Mouse (Mus musculus): ENCODE measurements around the gene Cmip.
A peak's percentile ranks its signal among the peaks of the same experiment; 100 is the strongest.

The Cmip gene

DNA sequence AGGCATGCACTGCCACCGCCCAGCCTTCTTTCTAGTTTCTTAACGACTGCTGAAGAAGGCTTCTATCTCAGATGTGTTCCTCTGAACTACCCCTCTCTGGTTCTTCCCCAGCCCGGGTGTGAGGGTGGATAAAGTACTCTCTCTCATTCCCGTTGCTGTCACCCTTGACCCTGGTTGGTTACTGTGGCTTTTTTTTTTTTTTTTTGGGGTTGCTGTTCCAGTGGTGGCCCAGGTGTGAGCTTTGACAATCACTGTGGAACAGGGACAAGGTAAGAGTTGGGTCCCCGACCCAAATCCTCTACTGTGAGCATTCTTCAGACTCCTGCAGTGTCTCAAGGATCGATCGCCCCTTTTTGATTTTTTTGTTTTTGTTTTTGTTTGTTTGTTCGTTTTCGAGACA, 214.8 kb downstream of the Cmip start:
- no peak for DNase-seq

DNA sequence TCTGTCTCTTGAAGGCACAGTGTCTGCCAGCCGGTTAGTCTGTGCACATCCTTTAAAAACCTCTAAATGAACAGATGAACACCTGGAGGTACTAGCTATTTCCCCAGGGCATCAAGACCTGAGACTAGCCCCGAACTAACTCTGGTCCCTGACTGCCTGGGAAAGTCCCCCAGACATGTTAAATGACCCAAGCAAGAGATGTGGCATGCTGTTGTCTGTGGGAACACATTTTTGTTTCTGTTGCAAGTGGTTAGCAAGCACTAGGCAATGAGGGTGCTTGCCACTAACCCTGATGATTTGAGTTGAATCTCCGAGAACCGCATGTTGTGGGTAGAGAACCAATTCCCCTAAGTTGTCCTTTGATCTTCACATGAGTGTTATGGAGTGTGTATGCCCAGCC, 215.5 kb downstream of the Cmip start:
- DNase-seq: no peak

DNA sequence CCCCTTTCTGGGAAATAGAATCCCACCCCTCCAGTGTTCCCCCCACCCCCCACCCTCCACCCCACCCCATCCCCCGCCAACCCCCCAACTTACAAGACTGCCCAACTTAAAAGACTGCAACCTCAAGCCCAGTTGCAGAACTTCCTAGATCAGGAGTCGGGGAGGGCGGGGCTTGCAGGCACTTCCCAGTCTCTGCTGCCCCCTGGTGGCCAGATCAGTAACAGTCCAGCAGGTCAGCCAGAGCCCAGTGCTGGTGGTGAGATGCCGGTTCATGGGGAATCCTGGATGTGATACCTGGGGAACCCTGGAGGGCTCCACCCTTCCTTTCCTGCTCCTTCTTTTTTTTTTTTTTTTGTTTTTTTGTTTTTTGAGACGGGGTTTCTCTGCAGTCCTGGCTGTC, 218.1 kb downstream of the Cmip start:
- peak; percentile 89 for DNase-seq

DNA sequence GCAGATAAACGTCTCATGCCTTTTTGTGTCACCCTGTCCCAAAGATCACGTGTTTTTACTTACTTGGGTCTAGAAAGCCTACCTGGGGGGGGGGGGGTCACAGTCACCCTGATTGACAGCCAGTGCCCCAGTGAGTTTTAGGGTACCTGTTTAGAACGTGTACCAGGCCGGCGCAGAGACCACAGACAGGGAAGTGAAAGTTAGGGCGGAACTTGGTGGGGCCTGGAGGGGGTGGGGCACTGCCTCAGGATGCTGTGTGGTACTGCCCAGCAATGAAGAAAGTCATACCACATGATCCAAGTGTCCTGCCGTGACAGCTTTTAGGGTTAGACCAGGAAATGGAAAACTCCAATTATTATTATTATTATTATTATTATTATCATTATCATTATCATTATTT, 219.0 kb downstream of the Cmip start:
- DNase-seq: no peak

DNA sequence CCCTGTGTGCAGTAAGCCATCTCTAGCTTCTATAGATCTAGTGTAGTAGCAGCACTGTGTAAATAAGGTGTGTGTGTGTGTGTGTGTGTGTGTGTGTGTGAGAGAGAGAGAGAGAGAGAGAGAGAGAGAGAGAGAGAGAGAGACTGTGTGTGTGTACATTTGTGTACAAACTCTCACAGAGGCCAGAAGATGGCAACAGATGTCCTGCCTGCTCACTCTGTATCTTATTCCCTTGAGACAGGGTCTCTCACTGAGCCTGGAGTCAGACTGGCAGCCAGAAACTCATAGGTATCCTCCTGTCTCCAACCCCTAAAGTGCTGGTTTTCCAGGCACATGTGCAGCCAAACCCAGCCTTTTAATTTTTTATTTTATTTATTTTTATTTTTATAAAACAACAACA, 221.2 kb downstream of the Cmip start:
- no peak for DNase-seq

DNA sequence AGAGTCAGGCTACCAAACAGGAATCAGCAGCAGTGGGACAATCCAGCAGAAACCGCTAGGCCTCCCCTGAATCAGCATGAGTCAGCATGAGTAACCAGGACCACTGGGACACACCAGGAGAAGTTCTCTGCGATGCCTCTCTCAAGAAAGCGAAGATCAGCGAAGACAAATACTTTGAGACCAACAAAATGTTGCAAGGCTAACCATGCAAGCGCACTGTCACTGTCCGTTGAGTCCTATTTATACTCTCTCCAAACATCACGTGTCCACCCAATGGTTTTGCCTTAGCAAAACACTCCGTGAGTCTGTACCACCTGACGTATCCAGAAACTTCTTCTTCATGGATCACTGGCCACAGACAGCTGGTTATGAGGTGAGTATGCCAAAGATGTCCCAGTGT, 223.1 kb downstream of the Cmip start:
- no peak for DNase-seq

DNA sequence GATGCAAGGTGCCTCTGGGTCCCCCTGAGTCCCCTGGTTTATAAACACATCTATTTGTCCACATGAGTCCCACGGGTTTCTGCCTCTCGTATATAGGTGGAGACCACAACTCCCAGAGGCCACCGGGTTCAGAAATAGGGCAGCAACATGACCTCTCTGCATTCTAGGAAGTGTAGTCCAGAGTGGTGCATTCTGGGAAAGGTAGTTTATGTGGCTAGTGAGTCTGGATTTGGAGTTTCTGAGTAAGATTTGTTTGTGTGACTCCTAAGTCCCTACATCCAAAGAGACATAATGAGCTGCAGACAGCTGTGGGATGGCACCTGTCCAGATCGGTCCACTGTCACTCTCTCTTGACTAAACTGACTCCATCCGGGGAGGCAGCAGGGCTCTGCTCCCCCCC, 223.7 kb downstream of the Cmip start:
- DNase-seq: no peak

DNA sequence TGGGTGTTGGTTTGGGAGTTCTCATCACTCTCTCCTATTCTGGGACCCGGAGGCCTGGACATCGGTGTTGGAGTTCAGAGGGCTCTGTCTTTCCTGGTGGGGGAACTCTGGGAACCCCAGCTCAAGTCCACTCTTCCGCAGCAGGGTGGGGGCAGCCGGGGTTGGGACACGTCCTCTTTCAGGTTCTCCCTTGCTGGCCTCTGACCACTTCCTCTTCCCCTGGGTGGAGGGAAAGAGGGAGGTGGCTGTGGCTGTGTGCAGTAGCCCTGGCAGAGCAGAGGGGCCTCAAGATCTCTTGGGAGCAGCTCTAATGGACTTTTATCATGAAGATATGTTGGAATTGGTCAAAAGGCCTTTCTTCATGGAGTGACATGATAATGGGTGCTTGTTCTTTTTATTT, 225.0 kb downstream of the Cmip start:
- DNase-seq: no peak

DNA sequence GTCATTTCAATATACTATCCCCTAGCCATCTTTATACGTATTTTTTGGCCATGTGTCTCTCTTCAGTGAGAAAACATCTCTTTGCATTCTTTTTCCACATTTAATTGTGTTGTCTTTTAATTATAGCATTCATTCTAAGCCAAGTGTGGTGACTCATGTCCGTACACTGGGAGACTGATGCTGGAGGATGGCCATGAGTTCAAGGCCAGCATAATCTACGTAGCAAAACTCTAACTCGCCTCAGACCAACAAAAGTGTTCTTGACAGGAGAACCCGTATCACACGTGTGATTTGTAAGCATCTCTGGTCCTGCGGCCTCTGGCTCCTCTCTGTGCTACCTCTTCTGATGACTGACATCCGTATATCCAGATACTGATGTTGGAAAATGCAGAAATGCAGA, 227.9 kb downstream of the Cmip start:
- DNase-seq: no peak

DNA sequence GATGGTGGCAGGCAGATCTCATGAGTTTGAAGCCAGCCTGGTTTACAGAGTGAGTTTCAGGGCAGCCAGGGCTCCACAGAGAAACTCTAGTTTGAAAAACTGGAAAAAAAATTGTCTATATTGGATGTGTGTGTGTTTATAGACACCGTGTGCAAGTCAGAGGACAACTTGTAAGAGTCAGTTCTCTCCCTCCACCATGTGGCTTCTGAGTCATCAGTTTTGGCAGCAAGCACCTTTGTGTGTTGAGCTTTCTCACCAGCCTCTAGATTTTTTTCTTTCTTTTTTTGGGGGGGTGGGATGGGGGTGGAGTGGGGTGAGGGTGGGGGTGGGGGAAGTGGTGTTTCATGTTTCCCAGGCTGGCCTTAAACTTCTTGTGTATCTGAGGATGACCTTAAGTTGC, 228.5 kb downstream of the Cmip start:
- DNase-seq: no peak

DNA sequence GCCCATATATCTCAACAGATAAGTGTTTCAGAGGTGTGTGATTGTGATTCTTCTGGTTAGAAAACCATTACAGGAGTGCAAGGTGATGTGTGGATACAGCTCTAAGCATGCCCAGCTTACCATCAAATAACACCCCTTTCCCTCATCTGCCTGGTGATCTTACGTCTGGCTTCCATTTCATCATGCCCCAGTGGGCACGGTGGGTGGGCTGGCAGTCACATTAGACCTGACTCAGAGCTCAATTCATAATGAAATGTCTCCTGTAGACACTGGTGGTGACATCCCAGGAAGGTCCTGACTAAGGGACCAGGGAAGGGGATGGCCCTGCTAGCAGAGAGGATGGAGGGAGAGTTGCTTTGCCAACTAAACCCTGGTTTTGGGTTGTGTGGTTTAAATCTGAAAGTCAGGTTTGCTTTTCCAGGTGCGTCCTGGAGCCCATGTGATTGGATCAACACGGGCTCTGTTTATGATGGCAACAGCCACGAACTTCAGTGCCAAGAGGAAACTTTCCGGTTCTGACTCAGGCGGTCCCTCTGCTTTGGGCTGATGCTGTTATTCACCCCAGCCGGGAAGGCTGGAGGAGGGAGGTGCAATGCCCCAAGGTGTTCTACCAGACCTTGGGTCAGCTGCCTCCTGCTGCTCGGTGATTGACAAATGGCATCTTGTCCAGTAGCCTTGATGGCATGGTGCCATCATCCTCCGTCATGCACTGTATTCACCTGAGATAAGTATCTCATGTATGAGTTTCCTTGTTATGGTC, 231.6 kb downstream of the Cmip start:
- no peak for DNase-seq

DNA sequence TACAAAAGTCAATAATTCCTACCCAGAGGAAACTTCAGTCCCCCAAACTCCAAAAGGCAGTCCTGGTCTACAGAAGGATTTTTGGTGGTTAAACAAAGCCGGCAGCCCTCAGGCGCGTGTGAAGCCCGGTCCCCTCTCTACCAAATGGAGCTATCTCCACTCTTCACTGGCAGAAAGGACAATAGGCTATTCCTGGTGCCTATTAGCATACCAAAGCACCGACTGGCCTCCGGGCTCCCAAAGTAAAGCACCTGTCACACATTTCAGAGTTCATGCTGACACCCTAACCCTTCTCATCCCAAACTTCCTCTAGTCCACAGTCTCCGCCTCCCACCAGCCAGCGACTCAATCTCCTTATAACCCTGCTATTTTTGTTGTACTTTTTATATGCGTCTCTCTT, 236.7 kb downstream of the Cmip start:
- no peak for DNase-seq

DNA sequence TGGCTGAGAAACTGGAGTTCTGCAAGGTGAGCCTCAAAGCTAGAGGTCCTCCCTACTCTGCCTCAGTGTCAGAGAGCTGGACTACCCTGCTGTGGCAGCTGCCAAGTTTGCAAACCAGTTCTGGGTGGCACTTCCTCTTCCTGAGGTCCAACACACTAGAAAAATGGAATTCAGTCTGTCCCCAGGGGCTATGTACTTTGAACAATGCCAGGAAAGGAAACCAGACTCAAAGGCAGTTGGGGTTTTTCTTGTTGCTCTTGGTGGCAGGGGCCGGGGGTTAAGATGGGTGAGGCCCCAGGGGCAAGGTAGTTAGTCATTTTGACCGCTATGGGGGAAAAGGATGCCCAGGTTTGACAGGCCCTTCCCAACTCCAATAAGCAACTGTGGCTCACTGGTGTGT, 238.0 kb downstream of the Cmip start:
- no peak for DNase-seq

DNA sequence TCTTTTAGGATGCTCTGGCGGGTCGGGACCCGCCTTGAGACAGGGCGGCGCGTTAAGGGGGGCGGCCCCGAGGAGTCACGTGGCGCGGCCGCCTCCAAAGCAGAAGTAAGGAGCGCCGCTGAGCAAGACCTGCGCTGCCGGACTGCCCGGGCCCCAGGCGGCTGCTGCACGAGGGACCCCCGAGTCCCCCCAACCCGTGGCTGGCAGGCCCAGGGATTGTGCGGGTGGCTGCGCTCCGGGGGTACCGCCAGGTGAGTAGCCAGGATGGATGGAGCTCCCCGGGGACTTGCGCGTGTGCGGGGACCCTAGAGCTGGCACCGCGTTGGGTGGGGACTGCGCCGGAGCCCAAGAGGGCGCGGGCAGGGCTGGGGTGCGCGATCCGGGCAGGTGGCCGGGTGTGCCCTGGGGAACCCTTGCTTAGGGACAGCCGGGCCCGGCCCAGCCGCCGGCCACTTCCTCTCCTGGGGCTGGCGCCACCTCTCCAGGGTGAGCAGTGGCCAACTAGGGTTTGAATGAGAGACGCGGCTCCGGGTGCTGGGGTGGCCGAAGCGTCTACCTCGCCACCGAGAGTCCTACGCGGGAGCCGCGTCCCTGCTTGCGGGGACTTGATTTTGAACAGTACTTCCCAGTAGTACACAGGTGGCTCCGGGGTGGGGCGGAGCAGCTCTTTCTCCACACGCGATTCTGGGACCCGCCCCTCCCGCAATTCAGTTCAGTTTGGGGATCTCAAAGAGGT, 241.5 kb downstream of the Cmip start, which contains the start of gene Plcg2:
TSS of gene Plcg2 (plus strand) at position 113 of the 736 bp plus-strand sequence.
- DNase-seq: peak; percentile 26

DNA sequence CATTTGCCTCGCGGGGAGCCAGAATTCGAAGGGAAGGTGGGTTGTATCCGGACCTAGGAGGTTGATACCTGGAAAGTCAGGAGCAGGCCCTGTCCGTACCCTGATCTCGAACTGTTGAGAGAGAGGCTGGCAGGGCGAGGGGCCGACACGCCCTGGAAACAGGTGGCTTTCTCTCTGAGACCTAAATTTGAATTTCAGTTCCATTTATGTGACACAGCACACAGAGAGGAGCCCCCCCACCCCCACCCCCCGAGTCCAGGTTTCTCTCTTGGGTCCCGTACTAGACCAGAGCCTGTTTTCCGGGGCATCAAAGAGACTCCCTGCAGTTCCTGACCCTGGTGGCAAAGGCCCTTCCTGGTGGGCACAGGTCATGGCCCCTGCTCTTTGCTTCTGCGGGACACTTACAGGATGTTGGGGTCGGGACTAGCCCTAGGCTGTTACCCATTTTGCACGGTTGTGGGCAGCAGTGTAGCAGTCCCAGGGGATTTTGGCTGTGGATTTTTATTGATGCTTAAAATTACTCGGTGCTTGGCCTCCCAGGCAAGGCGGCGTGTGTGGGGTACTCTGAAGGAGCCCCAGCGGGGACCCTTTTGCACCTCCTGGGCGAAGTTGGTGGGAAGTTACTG, 242.2 kb downstream of the Cmip start:
- no peak for DNase-seq

DNA sequence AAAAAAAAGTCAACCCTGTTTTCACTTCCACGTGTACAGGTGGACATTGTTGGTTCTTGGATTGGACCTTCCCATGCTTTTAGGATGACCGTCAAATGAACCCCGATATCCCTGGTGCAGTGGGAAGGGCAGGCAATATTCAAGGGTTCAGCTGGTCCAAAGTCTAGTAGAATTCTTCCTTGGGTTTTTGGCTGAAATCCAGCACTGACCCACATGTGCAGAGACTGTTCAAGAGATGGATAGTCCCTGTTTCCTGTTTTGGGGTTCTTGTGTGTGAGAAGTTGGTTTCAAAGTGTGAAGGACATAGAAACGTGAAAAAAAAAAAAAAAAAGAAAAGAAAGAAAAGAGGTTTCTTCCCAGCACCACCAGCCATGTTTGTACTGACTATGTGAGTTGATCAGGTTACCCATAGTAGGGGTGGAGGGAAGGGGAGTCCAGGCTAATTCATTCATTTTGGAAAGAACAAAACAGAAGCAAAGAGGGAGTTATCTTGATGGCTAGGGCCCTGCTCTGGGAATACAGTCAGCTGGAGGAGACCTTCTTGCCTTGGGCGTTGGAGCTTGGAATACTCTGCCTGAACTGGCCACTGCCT, 243.5 kb downstream of the Cmip start:
- no peak for DNase-seq

DNA sequence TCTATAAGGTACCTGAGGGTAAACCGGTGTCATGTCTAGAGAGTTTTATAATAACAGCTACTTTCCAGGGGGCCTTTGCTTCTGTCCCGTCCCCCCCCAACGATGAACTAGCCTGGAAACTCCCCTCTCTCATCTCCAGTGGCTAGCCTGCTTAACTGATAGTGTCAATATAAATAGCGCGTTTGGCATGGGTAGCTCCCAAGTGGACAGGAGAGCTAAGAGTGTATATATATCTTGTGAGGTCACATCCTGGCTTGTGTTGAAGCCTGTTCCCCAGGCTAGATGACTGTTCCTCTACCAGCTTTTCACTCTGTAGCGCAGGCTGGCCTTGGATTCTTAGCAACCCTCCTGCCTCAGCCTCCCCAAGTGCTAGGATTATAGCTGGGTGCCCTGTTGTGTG, 244.5 kb downstream of the Cmip start:
- DNase-seq: no peak

DNA sequence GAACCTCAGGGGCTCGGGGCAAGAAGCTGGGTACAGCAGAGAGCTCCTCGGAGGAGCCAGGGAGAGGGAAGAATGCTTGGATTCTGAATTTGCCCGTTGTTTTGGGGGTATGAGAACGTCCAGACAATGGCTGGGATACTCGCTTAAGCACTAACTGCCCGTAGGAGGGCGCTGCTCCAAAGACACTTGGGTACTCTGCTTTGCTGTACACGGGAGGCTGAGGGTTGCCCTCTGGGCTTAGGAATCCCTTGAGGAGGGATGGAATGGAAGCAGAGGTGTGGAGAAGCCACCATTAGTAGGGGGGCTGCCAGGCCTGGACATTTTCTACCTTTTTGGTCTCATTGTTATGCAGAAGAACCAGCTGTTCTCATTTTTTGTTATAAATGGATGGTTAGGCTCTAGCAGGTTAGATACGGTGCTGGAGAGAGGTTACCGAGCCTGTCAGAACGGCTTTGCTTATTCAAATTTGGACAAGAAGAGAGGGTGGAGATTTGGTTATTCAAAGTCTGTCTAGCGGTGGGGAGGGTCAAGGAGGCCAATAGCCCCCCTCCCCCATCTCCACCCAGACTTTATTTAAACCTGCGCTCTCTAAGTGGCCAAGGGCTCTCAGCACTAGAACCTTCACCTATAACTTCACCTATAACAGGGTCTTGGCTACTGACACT, 246.7 kb downstream of the Cmip start:
- DNase-seq: no peak

DNA sequence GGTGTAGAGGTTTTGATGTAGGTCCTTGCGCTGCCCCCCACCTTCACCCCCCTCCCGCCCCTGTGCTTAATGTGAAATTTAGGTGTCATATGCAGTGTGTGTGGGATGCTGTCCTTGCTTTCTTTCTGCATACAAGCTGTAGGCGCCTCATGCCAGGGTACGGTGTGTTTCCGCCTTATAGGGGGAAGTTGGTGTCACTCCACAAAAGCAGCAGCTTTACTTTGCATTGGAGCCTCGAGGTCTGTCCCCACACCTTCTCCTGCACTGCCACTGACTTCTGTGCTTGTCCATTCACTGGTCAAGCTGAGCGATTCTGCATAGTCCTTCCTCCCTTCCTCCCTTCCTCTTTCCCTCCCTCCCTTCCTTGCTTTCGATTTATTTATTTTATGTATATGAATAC, 250.8 kb downstream of the Cmip start:
- no peak for DNase-seq

All from right cerebral cortex, postnatal 25 days (tissue).